Mouse (Mus musculus) spleen, embryonic (tissue): Measurements from ENCODE around the gene Zfp579.

ENCODE experiments used
- CTCF ChIA-PET: fragments of 350-600 bp; sonication (Branson Sonifier 250); formaldehyde crosslinking; loops from one replicate; lab custom pipeline; 2022; lab: Charles Lee

Zfp579 gene

GRCm38 (mm10) chr7:4964272-4964671 is 31.7 kb downstream of the Zfp579 start, which contains the start of gene Sbk2:
TSS of gene Sbk2 (minus strand) at chr7:4964406.
- CTCF ChIA-PET: interaction anchor here (0.5 kb wide), 1 partner anchor 113 kb away, joined by 3 read pairs; no protein-coding TSS in a partner anchor

GRCm38 (mm10) chr7:4963527-4963926 is 32.4 kb downstream of the Zfp579 start:
- CTCF ChIA-PET: interaction anchor here (0.5 kb wide), 1 partner anchor 114 kb away, joined by 3 read pairs; no protein-coding TSS in a partner anchor

GRCm38 (mm10) chr7:4957361-4957760 is 38.6 kb downstream of the Zfp579 start:
- CTCF ChIA-PET: no interaction called here

GRCm38 (mm10) chr7:4953815-4954445 is 42.0 kb downstream of the Zfp579 start:
- CTCF ChIA-PET: no interaction called here

- CTCF ChIA-PET: no interaction called here
Observed at GRCm38 (mm10) chr7:4950561-4951342, 45.2 kb downstream of the Zfp579 start.

GRCm38 (mm10) chr7:4948386-4948785 is 47.6 kb downstream of the Zfp579 start:
- CTCF ChIA-PET: no interaction called here

GRCm38 (mm10) chr7:4947855-4948254 is 48.1 kb downstream of the Zfp579 start:
- CTCF ChIA-PET: no interaction called here

GRCm38 (mm10) chr7:4943223-4943815 is 52.6 kb downstream of the Zfp579 start:
- CTCF ChIA-PET: interaction anchor here (0.5 kb wide), 1 partner anchor 29 kb away, joined by 7 read pairs; no protein-coding TSS in a partner anchor

- CTCF ChIA-PET: interaction anchor here (0.5 to 0.6 kb wide), 2 partner anchors 28 to 72 kb away, joined by 3 to 7 read pairs; partner anchors contain the start of gene Fiz1
Observed at GRCm38 (mm10) chr7:4942673-4943072, 53.3 kb downstream of the Zfp579 start.

- CTCF ChIA-PET: interaction anchor here (0.6 to 1.2 kb wide), 4 partner anchors 13 to 187 kb away, joined by 3 read pairs; partner anchors contain the start of gene Cox6b2
Observed at GRCm38 (mm10) chr7:4940068-4940479, 55.9 kb downstream of the Zfp579 start.

GRCm38 (mm10) chr7:4938456-4938855 is 57.5 kb downstream of the Zfp579 start:
- CTCF ChIA-PET: interaction anchor here (0.6 kb wide), 1 partner anchor 329 kb away, joined by 15 read pairs; no protein-coding TSS in a partner anchor

- CTCF ChIA-PET: no interaction called here
Observed at GRCm38 (mm10) chr7:4937392-4937791, 58.6 kb downstream of the Zfp579 start.

- CTCF ChIA-PET: no interaction called here
Observed at GRCm38 (mm10) chr7:4936832-4937231, 59.1 kb downstream of the Zfp579 start.

GRCm38 (mm10) chr7:4934160-4934914 is 61.6 kb downstream of the Zfp579 start:
- CTCF ChIA-PET: no interaction called here
